Mouse (Mus musculus) activated CD4-positive, CD25-positive, alpha-beta regulatory T cell, adult 9 weeks (primary cell): Measurements from ENCODE around the gene Serpinb3c. TPM values are rescaled to one million over a fixed set of nuclear protein-coding genes. Genes with fewer than 3 reads are reported as not detected.

Experiments used
- polyA plus RNA-seq: library from polyadenylated mRNA; unstranded; fragments of 100-300 nt; shearing (Covaris generic); gene quantifications from one replicate; pipeline ENCODE4 v1.2.1, GENCODE M21; 2017

The Serpinb3c gene
- not detected for polyA plus RNA-seq

GRCm38 (mm10) chr1:107278261-107278660 lies at the start of gene Serpinb3c, which contains the start of gene Serpinb3b:
Gene Serpinb3c (minus strand): TSS chr1:107278371.
Gene Serpinb3b (minus strand): TSS chr1:107278361.

Other genes starting within 250 kb of the Serpinb3c start
- gene Serpinb3a, start 226.1 kb downstream of the Serpinb3c start, polyA plus RNA-seq: not detected
- not detected for gene Serpinb3d, start 194.9 kb downstream of the Serpinb3c start, polyA plus RNA-seq
- gene Serpinb3b, start within 50 bp of the Serpinb3c start, polyA plus RNA-seq: not detected
- not detected for gene Serpinb11, start 82.8 kb upstream of the Serpinb3c start, polyA plus RNA-seq
- not detected for gene Serpinb7, start 121.3 kb upstream of the Serpinb3c start, polyA plus RNA-seq
- not detected for gene Serpinb2, start 233.1 kb upstream of the Serpinb3c start, polyA plus RNA-seq